Mouse (Mus musculus) embryonic facial prominence, embryonic 10.5 days (tissue): ENCODE measurements at regions not wholly inside any gene's neighbourhood (a gene's known extent, or its start where the extent isn't known, plus 50 kb on each side); places are given as distances from the start of the nearest gene placed in this dataset.
"Not testable (repeated sequence)": the region's sequence is repeated elsewhere in the genome, so short reads cannot be mapped to it uniquely, and the experiment has no call there.

Source experiments
- DNase-seq: peaks from one replicate; pipeline ENCODE4 v3.0.0-alpha.2; 2017; ENCODE audit warnings: low spot score
- H3K27ac ChIP-seq: fragments of 300-500 bp; sonication (generic); replicated peaks from 2 replicates; pipeline ENCODE4 v1.5.1; 2016; ENCODE audit warnings: mild to moderate bottlenecking
- H3K27me3 ChIP-seq: fragments of 300-500 bp; sonication (generic); replicated peaks from 2 replicates; pipeline ENCODE4 v1.6.1; 2016; ENCODE audit warnings: low read depth, mild to moderate bottlenecking; ENCODE audit not compliant: poor library complexity, severe bottlenecking
- H3K36me3 ChIP-seq: fragments of 300-500 bp; sonication (generic); replicated peaks from 2 replicates; pipeline ENCODE4 v1.6.1; 2016; ENCODE audit warnings: mild to moderate bottlenecking, moderate library complexity
- H3K4me1 ChIP-seq: fragments of 300-500 bp; sonication (generic); 2 replicates; pipeline ENCODE4 v1.6.1; 2016
- H3K4me3 ChIP-seq: fragments of 300-500 bp; sonication (generic); 2 replicates; pipeline ENCODE4 v1.5.1; 2016; ENCODE audit warnings: mild to moderate bottlenecking, moderate library complexity
- H3K9me3 ChIP-seq: fragments of 300-500 bp; sonication (generic); 2 replicates; pipeline ENCODE4 v1.6.1; 2016; ENCODE audit warnings: mild to moderate bottlenecking
- WGBS: fragments of 180-500 bp; shearing (Covaris S2); methylation state at CpG from one replicate; pipeline ENCODE4 v1.1.7; 2016; 5-methylcytosine and 5-hydroxymethylcytosine counted together

- WGBS, result 52% methylated on average over 1 of the region's 1 CpGs
These were observed 278.4 kb upstream of the Zic4 start for GRCm38 (mm10) chr9:91083791-91084190.

DNA sequence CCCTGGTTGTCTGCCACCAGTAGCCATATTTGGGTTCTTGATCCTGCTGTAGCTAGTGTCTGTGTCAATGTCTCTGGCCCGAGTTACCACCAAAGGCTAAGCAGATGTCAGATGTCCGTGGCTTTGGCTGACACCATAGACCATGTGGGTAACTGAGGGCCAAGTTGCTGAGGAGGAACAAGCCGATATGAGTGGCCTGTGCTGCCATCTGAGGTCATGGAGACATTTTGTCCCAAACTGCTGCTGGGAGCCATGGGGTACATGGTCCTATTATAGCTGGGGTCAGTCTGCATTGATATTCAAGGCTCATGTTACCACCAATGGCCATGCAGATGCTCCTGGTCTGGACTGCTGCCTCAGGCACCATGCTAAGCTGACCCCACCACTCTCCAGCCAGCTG is 276.3 kb upstream of the Zic4 start:
- DNase-seq, result no peak
- no peaks in the 10 kb centered on the region for H3K4me1 ChIP-seq
- H3K27me3 ChIP-seq, result no peaks in the 10 kb centered on the region
- H3K36me3 ChIP-seq, result no peaks in the 10 kb centered on the region
- no peaks in the 10 kb centered on the region for H3K9me3 ChIP-seq
- no peak overlapping the region for H3K4me3 ChIP-seq
- 82% methylated on average over 3 of the region's 3 CpGs for WGBS
- no peak overlapping the region for H3K27ac ChIP-seq

More at GRCm38 (mm10) chr9:91083791-91084190, 278.4 kb upstream of the Zic4 start:
- Histone ChIP-seq H3K4me3 (no peak overlapping the region), H3K4me1 (no peaks in the 10 kb centered on the region), H3K36me3 (no peaks in the 10 kb centered on the region), H3K9me3 (no peaks in the 10 kb centered on the region), H3K27ac (no peak overlapping the region), H3K27me3 (no peaks in the 10 kb centered on the region)
- no peak for DNase-seq

DNA sequence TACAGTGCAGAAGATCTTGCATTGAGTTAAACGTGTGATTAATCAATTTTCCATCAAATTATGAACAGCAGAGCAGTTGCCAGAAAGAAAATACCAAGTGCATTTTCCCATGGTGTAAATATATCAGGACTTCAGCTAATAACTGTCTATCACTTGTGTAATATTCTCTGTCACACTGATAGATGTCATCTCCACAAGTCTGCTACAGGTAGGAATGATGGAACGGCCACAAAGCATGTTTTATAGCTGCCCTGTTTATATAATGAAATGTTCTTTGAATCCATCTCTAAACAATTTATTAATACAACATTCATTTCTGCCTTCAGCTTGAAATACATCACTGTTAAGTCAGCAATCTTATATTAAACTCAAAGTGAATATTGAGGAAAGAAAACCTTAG is 272.9 kb upstream of the Zic4 start:
- no peak overlapping the region for H3K4me3 ChIP-seq
- H3K4me1 ChIP-seq, result no peaks in the 10 kb centered on the region
- DNase-seq, result no peak
- no peak overlapping the region for H3K27ac ChIP-seq
- H3K27me3 ChIP-seq, result no peaks in the 10 kb centered on the region
- 72% methylated on average over 2 of the region's 2 CpGs for WGBS
- H3K36me3 ChIP-seq, result no peaks in the 10 kb centered on the region
- H3K9me3 ChIP-seq, result no peaks in the 10 kb centered on the region

- WGBS, result 96% methylated on average over 1 of the region's 1 CpGs
- H3K27ac ChIP-seq, result no peak overlapping the region
- DNase-seq, result no peak
- no peaks in the 10 kb centered on the region for H3K9me3 ChIP-seq
- no peaks in the 10 kb centered on the region for H3K27me3 ChIP-seq
- H3K4me3 ChIP-seq, result no peak overlapping the region
- no peaks in the 10 kb centered on the region for H3K4me1 ChIP-seq
- no peaks in the 10 kb centered on the region for H3K36me3 ChIP-seq
These were observed 270.7 kb upstream of the Zic4 start for GRCm38 (mm10) chr9:91091421-91092050.

DNA sequence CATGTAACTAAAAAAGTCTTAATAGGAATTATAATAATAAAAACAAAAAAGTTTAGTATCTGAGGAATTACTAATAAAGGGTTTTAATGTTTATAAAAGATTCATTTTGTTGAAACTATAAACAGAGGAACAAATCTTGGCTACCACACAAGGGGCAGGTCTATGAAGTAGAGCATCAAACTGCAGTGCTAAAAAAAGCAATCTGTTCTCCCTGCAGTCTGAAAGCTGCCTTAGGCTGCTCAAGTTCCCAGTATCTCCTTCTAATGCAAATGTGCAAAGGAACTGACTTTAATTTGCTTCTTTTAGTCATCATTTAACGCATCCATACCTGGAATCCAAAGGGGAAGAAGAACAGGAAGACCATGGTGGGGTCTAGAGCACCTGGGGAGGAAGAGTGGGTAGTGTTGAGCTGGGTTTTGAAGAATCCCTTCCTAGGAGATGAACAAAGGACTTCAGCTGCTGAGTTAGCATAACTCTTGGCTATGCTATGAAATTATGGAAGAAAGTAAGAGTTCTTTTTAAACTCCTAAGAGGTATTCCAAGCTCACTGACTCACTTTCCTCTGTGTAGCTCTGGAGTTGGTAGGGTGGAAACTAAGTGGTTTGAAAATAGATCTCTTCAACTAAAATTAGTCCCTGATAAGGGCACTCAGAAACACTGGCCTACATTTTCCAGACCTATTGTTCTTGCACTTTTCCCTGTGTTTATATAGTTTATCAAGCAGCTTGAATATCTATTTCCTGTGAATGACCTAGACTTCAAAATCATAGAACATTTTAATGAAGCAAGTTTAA is 260.4 kb upstream of the Zic4 start:
- H3K36me3 ChIP-seq, result no peaks in the 10 kb centered on the region
- H3K27ac ChIP-seq, result no peak overlapping the region
- no peak for DNase-seq
- no peaks in the 10 kb centered on the region for H3K9me3 ChIP-seq
- H3K27me3 ChIP-seq, result no peaks in the 10 kb centered on the region
- 53% methylated on average over 1 of the region's 1 CpGs for WGBS
- no peak overlapping the region for H3K4me3 ChIP-seq
- no peaks in the 10 kb centered on the region for H3K4me1 ChIP-seq

DNA sequence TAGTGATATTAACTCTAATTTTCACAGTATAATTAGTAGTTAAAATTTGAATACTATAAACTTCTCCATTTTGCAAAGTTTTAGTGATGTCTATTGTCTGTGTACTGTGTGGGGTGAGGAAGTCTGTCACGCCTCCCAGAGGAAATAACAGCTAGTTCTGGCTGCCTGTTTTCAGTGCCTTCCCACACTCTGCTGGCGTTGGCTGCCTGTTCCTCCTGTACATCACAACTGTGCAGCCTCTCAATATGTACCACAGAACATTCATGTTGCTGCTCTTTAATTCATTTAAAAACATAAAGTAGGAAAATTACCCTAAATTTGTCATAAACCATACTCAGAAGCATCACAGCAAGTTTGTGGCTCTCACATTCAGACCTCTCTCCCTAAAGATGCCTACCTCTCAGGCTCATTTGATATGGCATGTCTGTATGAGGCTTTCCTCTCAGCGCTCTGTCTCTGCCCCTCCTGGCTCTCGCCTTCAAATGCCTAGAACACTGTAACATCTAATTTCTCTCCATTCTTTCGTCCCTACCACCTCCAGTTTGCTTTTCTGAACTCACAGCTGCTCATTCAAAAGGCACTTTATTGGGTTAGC is 239.7 kb upstream of the Zic4 start:
- H3K9me3 ChIP-seq, result no peaks in the 10 kb centered on the region
- no peaks in the 10 kb centered on the region for H3K36me3 ChIP-seq
- DNase-seq, result no peak
- H3K27ac ChIP-seq, result no peak overlapping the region
- WGBS, result 81% methylated on average over 5 of the region's 5 CpGs
- no peaks in the 10 kb centered on the region for H3K4me1 ChIP-seq
- no peaks in the 10 kb centered on the region for H3K27me3 ChIP-seq
- H3K4me3 ChIP-seq, result no peak overlapping the region

GRCm38 (mm10) chr9:91123208-91123607 is 239.0 kb upstream of the Zic4 start:
- Histone ChIP-seq H3K27ac (no peak overlapping the region), H3K9me3 (no peaks in the 10 kb centered on the region), H3K36me3 (no peaks in the 10 kb centered on the region), H3K27me3 (no peaks in the 10 kb centered on the region), H3K4me3 (no peak overlapping the region), H3K4me1 (no peaks in the 10 kb centered on the region)
- DNase-seq, result no peak
- WGBS, result 86% methylated on average over 7 of the region's 7 CpGs

DNA sequence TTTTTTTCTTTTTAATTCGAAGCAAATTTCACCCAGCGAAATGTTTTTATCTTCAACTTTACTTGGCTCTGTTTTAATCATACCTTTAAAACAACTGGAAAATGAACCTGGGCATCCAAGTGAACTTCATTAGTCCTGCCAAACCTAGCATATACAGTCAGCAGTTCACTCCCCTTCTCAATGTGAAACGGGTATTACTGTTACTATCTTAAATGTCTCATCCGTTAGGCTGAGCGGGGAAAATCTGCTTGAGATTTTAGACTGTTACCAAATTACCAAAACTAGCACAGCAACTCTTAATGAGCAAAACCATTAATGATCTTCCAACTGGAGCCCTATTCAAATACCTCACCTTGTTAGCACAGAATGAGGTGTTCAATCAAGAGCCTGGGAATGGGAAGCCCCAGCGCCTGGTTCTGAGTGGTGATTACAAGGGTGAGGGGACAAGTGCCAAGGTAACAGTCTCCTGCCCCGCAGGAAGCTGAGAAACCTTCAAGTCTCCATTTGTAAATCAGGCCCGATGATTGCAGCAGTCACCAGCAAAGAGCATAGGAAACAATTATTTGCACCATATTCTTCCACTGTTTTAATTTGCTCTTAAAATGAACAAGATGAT is 235.5 kb upstream of the Zic4 start:
- no peaks in the 10 kb centered on the region for H3K36me3 ChIP-seq
- no peaks in the 10 kb centered on the region for H3K4me1 ChIP-seq
- no peaks in the 10 kb centered on the region for H3K9me3 ChIP-seq
- H3K4me3 ChIP-seq, result no peak overlapping the region
- H3K27ac ChIP-seq, result no peak overlapping the region
- DNase-seq, result no peak
- no peaks in the 10 kb centered on the region for H3K27me3 ChIP-seq
- 67% methylated on average over 8 of the region's 8 CpGs for WGBS

GRCm38 (mm10) chr9:91128491-91128890 is 233.7 kb upstream of the Zic4 start:
- not testable (repeated sequence) for H3K36me3 ChIP-seq, H3K4me3 ChIP-seq, H3K27ac ChIP-seq, H3K9me3 ChIP-seq, H3K27me3 ChIP-seq, DNase-seq, H3K4me1 ChIP-seq
- 48% methylated on average over 2 of the region's 2 CpGs for WGBS

DNA sequence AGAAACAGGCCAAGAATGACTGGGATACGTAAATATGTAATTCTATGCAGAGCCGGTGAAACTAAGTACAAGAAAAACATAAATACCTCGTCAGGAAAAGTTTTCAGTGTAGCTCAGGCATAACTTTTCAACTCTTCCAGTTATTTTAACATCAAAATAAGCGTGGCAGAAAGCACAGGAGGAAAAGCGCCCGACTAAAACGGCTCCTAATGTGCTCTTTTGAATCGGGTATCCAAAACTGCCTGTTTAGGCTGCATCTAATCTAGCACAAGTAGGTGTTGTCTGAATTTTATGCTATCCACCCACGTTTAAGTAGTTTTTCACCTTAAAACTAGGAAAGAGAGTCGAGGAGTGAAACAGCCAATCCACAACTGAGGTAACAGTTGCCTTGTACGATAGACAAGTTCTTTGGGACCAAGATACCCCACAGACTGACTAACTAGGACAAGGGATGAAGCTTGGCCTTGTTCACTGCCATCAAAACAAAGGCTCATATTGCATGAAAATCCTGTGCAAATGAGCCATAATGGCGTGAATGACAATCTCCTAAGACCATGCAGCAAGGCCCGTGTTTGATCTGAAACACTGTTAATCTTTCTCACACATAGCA is 232.0 kb upstream of the Zic4 start:
- 80% methylated on average over 13 of the region's 13 CpGs for WGBS
- Histone ChIP-seq H3K4me3 (no peak overlapping the region), H3K4me1 (no peaks in the 10 kb centered on the region), H3K27me3 (no peaks in the 10 kb centered on the region), H3K36me3 (no peaks in the 10 kb centered on the region), H3K9me3 (no peaks in the 10 kb centered on the region), H3K27ac (no peak overlapping the region)
- DNase-seq, result no peak

GRCm38 (mm10) chr9:91131415-91132255 is 230.6 kb upstream of the Zic4 start:
- 79% methylated on average over 7 of the region's 7 CpGs for WGBS
- H3K27ac ChIP-seq, result no peak overlapping the region
- H3K4me3 ChIP-seq, result no peak overlapping the region
- DNase-seq, result no peak
- no peaks in the 10 kb centered on the region for H3K36me3 ChIP-seq
- no peaks in the 10 kb centered on the region for H3K27me3 ChIP-seq
- H3K9me3 ChIP-seq, result no peaks in the 10 kb centered on the region
- H3K4me1 ChIP-seq, result no peaks in the 10 kb centered on the region

GRCm38 (mm10) chr9:91132531-91132930 is 229.7 kb upstream of the Zic4 start:
- Histone ChIP-seq H3K9me3 (no peaks in the 10 kb centered on the region), H3K4me3 (no peak overlapping the region), H3K36me3 (no peaks in the 10 kb centered on the region), H3K4me1 (no peaks in the 10 kb centered on the region), H3K27ac (no peak overlapping the region), H3K27me3 (no peaks in the 10 kb centered on the region)
- WGBS, result 71% methylated on average over 1 of the region's 1 CpGs
- no peak for DNase-seq
